Mouse (Mus musculus): Measurements from ENCODE around the gene Ms4a4c.
"Not testable (repeated sequence)": the region's sequence is repeated elsewhere in the genome, so short reads cannot be mapped to it uniquely, and the experiment has no call there.

Ms4a4c gene

DNA sequence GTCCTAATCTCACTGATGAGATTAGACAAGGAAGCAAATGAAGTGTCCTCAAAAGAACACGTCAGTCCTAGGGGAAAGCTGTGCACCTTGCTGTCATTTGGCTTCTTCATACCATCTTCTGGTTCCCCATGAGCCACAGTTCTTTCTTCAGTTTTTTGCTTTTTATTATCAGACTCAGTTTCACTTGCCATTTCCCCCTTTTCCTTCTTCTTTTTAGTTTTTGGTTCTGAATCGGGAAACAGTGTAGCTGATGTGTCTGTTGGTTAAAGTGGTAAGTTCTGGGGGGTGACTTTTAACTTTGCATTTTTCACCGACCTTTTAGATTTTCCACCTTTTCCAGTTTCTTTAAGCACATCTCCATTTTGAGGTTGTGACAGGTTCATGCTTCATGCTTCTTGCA lies at the start of gene Ms4a4c:
Gene Ms4a4c, plus strand, starts transcription at position 244 of the 400 bp plus-strand sequence.
- in situ Hi-C loops (cut with MboI; ENCODE audit: low pct_unique_long_range_greater_than_20kb in 1 of 2, low sequenced_read_pairs in 2 of 2, unreplicated experiment in 1 of 2), result no loop called here

DNA sequence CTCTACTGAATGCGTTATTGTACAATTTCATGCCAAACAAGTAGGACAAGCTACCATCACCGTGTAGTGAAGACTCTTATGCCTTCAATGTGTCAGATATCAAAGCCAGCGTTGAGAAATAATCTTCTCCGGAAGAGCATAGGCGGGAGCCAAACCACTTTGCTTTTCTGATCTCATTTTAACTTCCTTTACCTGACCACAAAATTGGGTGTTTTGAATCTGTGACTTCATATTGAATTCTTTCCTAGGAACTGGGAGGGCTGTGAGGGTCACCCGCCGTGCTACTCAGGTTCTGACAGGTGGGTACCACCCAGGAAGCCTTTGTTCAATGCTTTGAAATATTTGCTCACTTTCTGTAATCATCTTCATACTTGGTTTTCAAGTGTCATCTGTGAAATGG lies 48.8 kb upstream of the Ms4a4c start:
- in situ Hi-C loops (cut with MboI; ENCODE audit: low pct_unique_long_range_greater_than_20kb in 1 of 2, low sequenced_read_pairs in 2 of 2, unreplicated experiment in 1 of 2), result loop anchor here in 1 of 2 experiments (10.0 to 25.0 kb wide), 2 partner anchors 168 to 249 kb away; partner anchors contain the start of genes Ms4a13 and Ms4a6d

DNA sequence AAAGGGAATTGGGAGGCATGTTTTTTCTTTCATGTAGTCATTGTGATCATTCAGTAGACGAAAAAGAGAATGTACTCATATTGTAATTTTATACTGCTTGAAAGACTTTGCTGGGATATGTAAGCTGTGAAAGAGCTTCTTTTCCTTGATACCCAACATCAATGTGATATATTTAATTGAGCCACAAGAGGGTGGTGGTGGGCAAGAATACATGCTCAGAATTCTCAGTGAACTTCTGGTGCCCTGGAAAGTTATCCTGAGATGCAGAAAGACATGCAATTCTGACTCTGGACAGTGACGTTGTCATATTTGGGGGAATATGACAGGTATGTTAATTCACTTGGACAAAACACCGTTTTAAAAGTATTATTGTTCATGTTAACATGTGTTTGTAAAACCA lies 44.5 kb upstream of the Ms4a4c start:
- in situ Hi-C loops (cut with MboI; ENCODE audit: low pct_unique_long_range_greater_than_20kb in 1 of 2, low sequenced_read_pairs in 2 of 2, unreplicated experiment in 1 of 2), result loop anchor here in 1 of 2 experiments (25.0 kb wide), 1 partner anchor 173 kb away; the partner anchor contains the start of gene Ms4a13

DNA sequence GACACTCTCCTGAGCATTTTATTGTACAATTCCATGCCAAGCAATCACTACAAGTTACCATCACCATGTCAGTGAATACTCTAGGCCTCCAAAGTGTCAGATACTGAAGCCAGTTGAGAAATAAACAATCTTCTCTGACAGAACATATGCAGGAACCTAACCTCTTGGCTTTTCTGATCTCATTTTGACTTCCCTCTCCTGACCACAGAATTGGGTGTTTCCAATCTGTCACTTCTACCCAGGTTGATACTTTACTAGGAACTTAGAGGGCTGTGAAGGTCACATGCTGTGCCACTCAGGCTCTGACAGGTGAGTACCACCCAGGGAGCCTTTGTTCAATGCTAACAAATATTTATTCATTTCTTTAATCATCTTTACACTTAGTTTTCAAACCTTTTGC lies 42.6 kb upstream of the Ms4a4c start:
- in situ Hi-C loops (cut with MboI; ENCODE audit: low pct_unique_long_range_greater_than_20kb in 1 of 2, low sequenced_read_pairs in 2 of 2, unreplicated experiment in 1 of 2), result loop anchor here in 1 of 2 experiments (25.0 kb wide), 1 partner anchor 175 kb away; the partner anchor contains the start of gene Ms4a13

DNA sequence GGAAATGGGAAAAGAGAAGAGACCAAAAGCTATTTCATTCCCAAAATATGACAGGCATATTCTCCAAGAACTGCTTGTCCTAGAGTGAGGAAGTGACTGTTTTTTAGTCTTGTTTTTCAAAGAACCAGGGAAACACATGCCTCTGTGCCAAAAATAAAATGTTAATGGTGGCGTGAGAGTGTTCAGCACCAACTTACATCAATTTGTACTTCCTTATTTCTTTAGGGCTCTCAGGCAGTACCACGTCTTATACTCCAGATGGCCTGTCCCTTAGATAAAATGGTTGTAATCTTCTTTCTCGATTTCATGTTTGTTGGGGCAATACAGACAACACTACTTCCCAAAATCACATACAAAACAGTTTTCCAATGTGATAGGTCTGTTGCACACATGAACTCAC lies 36.3 kb upstream of the Ms4a4c start:
- in situ Hi-C loops (cut with MboI; ENCODE audit: low pct_unique_long_range_greater_than_20kb in 1 of 2, low sequenced_read_pairs in 2 of 2, unreplicated experiment in 1 of 2), result loop anchor here in 1 of 2 experiments (25.0 kb wide), 1 partner anchor 181 kb away; the partner anchor contains the start of gene Ms4a13

DNA sequence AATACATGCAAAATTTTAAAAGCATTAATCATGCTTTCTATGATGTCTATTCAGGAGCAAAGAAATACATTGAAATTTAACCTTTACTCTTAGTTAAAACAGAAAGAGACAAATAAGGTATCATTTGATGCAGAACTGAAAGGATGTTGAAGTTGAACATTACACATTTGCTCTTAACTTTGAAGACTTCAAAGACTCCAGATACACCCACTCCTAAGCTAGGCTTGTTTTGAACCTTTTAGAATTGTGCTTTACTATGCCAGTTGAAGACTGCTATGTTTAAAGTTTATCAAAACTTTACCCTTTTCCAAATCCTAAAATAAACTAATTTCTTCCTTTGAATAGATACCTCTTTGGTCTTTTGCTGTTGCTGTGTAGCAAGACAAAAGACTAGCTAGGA lies 33.4 kb upstream of the Ms4a4c start:
- in situ Hi-C loops (cut with MboI; ENCODE audit: low pct_unique_long_range_greater_than_20kb in 1 of 2, low sequenced_read_pairs in 2 of 2, unreplicated experiment in 1 of 2), result loop anchor here in 1 of 2 experiments (25.0 kb wide), 1 partner anchor 184 kb away; the partner anchor contains the start of gene Ms4a13

DNA sequence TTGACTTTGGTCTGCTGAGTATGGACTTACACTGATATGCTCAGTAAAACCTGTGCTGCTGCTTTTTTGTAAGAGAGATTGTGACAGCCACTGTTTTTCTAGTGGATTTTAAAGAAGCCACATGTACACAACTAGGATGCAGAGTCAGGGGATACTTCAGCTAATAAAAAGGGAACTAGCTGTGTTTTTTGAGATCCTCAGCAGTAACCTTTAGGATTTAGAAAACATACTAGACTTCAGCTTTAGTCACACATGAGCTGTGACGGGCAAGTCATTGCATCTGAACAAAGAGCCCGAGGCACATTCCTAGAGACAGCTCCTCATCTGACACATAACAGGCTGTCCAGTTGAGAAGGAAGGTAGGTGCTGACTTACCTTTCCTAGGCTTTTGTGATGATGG lies 29.3 kb upstream of the Ms4a4c start, which contains the start of gene Ms4a4a:
Gene Ms4a4a, plus strand, starts transcription at position 251 of the 400 bp plus-strand sequence.
- in situ Hi-C loops (cut with MboI; ENCODE audit: low pct_unique_long_range_greater_than_20kb in 1 of 2, low sequenced_read_pairs in 2 of 2, unreplicated experiment in 1 of 2), result no loop called here

DNA sequence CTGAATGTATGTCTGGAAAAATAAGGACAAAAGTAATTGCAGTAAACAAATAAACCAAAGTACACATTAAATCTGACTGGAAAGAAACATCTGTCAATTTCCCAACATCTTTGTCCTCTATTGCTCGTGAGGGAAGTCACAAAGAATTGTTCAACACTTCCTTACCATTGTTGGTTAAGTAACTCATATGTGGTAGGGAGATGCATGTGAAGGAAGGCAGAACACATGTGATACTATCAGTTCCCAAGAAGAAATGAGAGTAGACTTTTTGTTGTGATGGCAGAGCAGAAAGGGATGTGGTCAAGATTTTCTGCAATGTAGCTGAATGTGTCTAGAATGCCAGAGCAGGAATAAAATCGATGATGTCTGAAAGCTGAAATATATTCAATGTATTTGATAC lies 28.2 kb upstream of the Ms4a4c start:
- in situ Hi-C loops (cut with MboI; ENCODE audit: low pct_unique_long_range_greater_than_20kb in 1 of 2, low sequenced_read_pairs in 2 of 2, unreplicated experiment in 1 of 2), result no loop called here

DNA sequence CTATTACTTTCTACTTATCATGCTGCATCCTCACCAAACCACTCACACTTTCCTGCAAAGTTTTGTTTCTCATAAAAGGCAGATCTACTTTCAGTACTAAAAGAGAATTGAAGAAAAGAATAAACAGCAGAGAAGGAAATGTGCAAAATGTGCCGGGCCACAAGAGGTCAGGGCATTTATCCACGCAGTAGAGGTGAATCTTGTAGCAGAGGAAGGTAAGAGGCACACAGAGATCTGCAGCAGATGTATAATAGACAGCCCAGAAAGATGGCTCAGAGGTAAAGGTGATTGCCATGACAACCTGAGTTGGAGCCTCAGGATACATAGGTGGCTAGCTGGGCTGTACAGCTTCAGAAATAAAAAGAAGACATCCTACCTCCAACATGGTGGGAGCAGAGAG lies 17.5 kb upstream of the Ms4a4c start:
- in situ Hi-C loops (cut with MboI; ENCODE audit: low pct_unique_long_range_greater_than_20kb in 1 of 2, low sequenced_read_pairs in 2 of 2, unreplicated experiment in 1 of 2), result no loop called here

DNA sequence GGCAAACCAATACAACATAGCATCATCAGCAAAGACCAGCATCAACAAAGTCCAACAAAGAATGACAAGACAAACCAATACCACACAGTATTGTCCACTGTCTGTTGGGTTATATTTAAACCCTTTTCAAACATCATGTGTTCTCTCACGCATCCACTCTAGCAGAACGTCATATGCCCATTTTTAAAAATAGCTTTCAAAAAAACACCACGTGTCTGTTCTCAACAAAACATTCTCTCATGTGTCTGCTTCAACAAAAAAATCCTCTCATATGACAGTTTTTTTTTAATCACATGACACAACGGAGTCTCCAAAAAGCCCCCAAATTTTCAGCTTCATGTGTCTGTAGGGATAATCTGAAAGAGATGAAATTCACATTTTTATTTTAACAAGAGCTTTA lies 16.9 kb upstream of the Ms4a4c start:
- in situ Hi-C loops (cut with MboI; ENCODE audit: low pct_unique_long_range_greater_than_20kb in 1 of 2, low sequenced_read_pairs in 2 of 2, unreplicated experiment in 1 of 2), result no loop called here

DNA sequence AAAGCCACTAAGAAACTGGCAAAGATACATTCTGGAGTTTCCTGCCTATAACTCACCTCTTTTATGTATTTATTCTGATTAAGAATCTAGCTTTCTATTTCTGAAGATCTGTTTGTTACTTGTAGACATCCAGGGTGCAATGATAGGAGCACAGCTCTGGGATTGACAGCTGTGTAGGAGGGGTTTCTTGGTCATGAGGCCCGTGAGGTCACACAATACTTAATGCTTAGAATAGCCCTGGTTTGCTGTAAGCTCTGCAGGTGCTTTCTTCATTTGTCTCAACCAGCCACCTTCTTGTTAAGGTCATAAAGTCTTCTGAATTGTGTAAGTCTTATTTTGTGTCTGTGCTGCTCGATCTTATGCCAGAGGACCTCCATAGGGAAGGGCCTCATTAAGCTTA lies 15.6 kb upstream of the Ms4a4c start:
- in situ Hi-C loops (cut with MboI; ENCODE audit: low pct_unique_long_range_greater_than_20kb in 1 of 2, low sequenced_read_pairs in 2 of 2, unreplicated experiment in 1 of 2), result no loop called here

DNA sequence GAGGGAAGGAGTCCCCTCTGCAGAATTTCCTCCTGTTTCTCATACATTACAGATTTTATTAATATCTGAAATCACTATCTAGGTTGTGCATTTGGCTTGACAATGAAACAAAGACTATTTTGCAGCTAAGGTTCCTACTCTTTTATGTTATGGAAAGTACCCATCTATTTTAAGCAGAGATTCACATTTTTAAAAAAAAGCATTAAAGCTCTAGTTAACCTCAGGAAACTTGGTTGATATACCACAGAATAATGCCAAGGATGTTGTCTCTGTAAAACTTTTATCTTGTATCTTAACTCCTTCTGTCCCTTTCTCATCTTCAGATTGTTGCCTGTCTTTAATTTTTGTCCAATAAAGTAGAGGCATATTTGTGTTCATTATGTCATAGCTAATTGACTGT lies 8.8 kb upstream of the Ms4a4c start:
- in situ Hi-C loops (cut with MboI; ENCODE audit: low pct_unique_long_range_greater_than_20kb in 1 of 2, low sequenced_read_pairs in 2 of 2, unreplicated experiment in 1 of 2), result no loop called here

DNA sequence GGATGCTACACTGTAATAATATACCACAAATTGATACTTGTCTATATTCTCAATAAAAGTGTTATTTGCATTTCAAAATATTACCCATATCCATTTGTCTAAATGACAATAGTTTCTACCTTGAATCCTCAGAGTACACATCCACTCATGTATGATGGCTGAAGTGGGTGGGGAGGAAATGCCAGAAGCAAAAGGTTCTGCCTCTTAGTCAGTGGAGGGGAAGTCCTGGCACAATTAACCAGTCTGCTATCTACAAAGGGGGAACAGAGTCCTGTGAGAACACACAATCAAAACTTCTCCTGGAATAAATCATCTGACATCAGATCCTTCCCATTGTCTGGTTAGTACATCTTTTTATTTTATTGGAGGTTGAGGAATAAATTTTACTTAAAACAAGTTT lies 2.9 kb downstream of the Ms4a4c start:
- in situ Hi-C loops (cut with MboI; ENCODE audit: low pct_unique_long_range_greater_than_20kb in 1 of 2, low sequenced_read_pairs in 2 of 2, unreplicated experiment in 1 of 2), result no loop called here

DNA sequence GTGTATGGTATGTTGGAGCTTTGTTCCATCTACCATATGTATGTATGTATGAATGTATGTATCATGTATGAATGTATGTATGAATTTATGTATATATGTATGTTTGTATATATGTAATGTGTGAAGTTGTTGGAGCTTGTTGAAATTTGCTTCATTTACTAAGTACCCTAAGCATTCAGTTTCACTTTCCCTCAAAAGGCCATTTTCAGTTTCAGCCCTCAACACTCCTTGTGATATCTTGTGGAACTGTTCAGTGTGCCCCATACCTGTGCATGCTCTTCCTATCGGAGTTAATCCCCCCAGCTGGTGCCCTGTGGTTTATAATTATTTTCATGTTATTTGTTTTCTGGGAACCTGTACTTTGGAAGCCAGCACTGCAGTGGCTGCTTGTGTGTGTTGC lies 4.0 kb downstream of the Ms4a4c start:
- in situ Hi-C loops (cut with MboI; ENCODE audit: low pct_unique_long_range_greater_than_20kb in 1 of 2, low sequenced_read_pairs in 2 of 2, unreplicated experiment in 1 of 2), result no loop called here

DNA sequence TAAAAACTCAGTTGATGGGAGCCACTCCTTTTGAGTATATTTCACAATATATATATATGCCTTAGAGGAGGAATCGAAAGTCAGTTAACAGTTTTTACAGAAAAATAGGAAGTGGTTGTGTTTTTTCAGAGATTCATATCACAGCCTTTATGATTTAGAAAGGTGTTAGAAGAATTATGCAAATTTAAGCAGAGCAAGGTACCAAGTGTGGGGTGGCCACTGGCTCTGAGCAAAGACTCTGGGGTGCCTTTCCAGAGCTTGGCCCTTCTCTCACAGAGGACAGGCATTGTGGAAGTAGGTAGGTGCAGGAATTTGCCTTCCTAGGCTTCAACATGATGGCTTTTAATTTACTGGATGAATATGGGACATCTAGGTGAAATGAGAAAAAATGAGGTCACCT lies 7.1 kb downstream of the Ms4a4c start:
- in situ Hi-C loops (cut with MboI; ENCODE audit: low pct_unique_long_range_greater_than_20kb in 1 of 2, low sequenced_read_pairs in 2 of 2, unreplicated experiment in 1 of 2), result no loop called here

DNA sequence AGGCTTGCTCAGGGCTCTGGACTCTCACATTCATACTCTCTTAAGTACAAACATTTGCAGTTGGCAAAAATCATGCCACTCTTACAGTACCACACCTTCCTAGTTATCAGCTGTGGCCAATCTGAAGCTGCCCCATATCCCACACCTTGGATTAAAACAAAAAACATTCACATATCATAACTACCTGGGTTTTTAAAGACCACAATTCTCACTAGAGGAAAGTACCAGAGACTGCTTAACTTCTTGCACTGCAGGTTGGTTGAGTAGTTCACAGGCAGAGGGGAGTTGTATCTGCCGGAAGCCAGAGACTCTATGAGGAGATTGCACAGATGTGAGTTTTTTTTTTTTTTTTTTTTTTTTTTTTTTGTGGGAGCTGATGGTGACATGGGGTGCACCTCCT lies 9.5 kb downstream of the Ms4a4c start:
- in situ Hi-C loops (cut with MboI; ENCODE audit: low pct_unique_long_range_greater_than_20kb in 1 of 2, low sequenced_read_pairs in 2 of 2, unreplicated experiment in 1 of 2), result no loop called here

DNA sequence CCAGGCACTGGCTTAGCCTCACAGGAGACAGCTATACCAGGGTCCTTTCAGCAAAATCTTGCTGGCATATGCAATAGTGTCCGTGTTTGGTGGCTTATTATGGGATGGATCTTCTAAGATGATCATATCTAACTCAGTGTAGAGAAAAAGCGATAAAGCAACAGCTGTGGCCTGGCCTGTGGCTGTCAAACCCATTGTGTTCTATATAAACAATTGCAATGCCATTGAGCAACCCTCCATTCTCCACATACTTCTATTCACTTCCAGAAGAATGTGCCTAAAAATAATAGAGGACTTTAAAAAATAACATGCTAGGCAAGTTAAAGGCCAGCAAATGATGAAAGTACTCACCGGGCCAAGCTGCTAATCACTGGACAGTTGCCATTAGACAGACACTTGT lies 11.0 kb downstream of the Ms4a4c start:
- in situ Hi-C loops (cut with MboI; ENCODE audit: low pct_unique_long_range_greater_than_20kb in 1 of 2, low sequenced_read_pairs in 2 of 2, unreplicated experiment in 1 of 2), result no loop called here

DNA sequence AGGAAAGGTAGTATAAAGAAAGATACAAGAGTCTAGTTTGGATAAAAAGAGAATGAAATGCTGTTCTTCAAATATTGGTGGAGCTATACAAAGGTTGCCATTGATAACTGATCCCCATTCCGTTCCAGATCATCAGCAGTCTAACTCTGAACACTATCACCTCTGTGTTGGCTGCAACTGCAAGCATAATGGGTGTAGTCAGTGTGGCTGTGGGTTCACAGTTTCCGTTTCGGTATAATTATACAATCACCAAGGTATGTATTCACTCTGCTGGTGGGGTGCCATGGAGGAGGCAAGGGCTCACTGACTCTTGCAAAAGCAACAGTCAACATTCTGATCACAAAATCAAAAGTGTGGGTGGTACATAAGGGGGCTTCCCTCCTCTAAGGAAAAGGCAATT lies 14.3 kb downstream of the Ms4a4c start:
- in situ Hi-C loops (cut with MboI; ENCODE audit: low pct_unique_long_range_greater_than_20kb in 1 of 2, low sequenced_read_pairs in 2 of 2, unreplicated experiment in 1 of 2), result not testable (repeated sequence)

DNA sequence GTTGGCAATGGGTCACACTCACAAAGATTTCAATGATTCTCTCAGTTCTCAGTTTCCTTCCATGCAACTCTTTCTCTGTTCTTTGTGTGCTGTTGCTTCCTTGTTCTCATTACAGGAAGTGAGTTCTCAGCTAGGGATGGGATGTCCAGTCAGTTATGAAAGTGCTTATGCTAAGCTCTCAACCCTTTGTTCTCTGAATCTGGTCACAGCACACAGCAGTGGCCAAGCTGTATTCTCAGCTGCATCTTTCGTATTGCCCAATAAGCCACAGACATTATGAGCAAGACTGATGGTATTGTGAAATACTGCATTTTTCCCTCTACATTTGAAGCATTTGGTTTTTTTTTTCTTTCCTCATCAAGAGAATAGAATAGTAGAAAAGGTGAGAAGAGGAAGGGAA lies 26.6 kb downstream of the Ms4a4c start:
- in situ Hi-C loops (cut with MboI; ENCODE audit: low pct_unique_long_range_greater_than_20kb in 1 of 2, low sequenced_read_pairs in 2 of 2, unreplicated experiment in 1 of 2), result not testable (repeated sequence)

DNA sequence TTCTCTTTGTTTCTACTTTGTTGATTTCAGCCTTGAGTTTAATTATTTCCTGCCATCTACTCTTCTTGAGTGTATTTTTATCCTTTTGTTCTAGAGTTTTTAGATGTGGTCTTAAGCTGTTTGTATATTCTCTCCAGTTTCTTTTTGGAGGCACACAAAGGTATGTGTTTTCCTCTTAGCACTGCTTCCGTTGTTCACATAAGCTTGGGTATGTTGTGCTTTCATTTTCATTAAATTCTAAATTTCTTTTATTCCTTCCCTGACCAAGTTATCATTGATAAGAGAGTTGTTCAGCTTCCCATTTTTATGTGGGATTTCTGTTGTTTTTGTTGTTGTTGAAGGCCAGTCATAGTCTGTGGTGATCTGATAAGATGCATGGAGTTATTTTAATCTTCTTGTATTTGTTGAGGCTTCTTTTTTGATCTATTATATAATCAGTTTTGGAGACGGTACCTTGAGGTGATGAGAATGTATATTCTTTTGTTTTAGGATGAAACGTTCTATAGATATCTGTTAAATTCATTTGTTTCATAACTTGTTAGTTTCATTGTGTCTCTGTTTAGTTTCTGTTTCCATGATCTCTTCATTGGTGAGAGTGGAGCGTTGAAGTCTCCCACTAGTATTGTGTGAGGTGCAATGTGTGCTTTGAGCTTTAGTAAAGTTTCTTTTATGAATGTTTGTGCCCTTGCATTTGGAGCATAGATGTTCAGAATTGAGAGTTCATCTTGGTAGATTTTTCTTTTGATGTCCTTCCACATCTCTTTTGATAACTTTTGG lies 30.7 kb downstream of the Ms4a4c start:
- in situ Hi-C loops (cut with MboI; ENCODE audit: low pct_unique_long_range_greater_than_20kb in 1 of 2, low sequenced_read_pairs in 2 of 2, unreplicated experiment in 1 of 2), result no loop called here
